Mouse (Mus musculus): ENCODE data around the gene Nmi. TPM values are rescaled to one million over a fixed set of nuclear protein-coding genes. Genes with fewer than 3 reads are reported as not detected.
A peak's percentile ranks its signal among the peaks of the same experiment; 100 is the strongest.
"Not testable (repeated sequence)": the region's sequence is repeated elsewhere in the genome, so short reads cannot be mapped to it uniquely, and the experiment has no call there.

Gene Nmi
- 10 to 100 TPM in 3 of 4 experiments, 1 to 10 TPM in 1; 8.3 to 14.7 (median 12.9) TPM for total RNA-seq (2022)

DNA sequence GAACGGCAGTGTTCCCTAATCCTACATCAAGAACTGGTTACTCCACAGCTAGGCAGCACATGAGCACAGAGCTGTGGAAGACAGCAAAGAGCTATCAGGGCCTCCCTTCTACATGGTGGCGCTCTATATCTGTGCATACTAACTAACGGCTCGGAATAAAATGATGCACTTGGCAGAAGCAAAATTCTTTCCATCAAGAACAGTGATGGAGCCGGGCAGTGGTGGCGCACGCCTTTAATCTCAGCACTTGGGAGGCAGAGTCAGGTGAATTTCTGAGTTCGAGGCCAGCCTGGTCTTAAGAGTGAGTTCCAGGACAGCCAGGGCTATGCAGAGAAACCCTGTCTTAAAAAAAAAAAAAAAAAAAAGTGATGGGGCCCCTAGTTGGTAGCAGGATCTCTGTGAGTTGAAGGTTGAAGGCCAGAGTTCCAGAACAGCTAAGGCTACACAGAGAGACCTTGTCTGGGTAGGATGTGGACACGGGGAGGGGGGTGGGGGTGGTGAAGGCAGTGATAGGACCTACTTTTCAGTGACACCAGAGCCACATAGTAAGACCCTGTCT is at the start of gene Nmi:
Nmi (minus strand) TSS at position 85 of the 559 bp plus-strand sequence.
- DNase-seq, result no peak

GRCm38 (mm10) chr2:52016361-52016760 is 43.1 kb upstream of the Nmi start:
- DNase-seq, result no peak

DNA sequence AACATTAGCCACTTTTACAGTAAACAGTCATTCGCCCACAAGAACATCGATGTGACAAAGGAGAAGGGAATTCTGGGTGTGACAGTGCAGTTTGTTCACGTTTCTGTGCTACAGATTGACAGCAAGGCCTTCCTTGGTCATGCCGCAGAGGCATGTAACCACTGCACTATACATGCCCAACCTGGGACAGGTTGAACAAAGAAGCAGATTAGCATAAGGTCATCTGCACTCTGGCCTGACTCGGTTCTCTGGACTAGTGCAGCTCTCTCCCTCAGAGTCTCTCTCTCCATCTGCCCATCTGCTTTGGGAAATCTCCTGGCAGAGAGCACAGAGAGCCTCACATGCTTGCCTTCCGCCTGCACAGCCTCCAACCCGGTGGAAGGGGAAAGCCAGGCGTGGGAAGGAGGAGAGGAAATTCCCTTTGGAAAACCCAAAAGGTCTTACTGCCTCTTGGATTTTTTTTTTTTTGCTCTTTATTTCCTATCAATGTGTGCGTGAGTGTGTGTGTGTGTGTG is 40.1 kb upstream of the Nmi start:
- no peak for DNase-seq

- not testable (repeated sequence) for DNase-seq
Observed at GRCm38 (mm10) chr2:52011820-52012219, 38.5 kb upstream of the Nmi start.

- no peak for DNase-seq
Observed at GRCm38 (mm10) chr2:52006380-52006779, 33.1 kb upstream of the Nmi start.

DNA sequence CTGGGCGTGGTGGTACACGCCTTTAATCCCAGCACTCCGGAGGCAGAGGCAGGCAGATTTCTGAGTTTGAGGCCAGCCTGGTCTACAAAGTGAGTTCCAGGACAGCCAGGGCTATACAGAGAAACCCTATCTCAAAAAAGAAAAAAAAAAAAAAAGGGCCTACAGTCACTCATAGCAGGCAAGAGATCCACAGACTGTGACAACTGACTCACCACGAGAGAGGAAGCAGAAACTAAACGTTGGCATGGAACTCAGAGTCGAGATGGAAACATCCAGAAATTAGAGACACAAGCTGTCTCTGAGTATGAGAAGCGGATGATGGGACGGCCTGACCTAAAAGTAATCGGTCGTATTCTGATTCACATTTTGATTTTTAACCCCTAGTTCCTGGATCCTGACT is 29.0 kb upstream of the Nmi start:
- DNase-seq, result not testable (repeated sequence)

DNA sequence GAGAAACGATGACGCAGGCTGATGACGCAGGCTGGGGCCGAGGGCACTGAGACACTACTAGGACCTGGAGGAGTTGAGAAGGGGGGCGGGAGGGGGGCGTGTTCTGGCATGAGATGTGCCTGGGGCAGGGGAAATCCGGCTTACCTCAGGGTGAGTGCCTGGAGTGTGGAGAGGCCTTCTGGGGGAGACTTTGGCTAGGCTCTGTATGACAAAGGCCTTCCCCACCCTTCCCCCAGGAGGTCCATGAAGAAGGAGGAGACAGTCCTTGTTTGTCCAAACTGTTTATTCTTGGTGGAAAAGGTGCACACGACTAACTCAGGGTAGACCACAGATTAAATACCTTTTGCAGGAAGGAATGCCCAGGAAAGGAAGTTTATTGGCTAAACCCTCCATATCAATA is 28.2 kb upstream of the Nmi start:
- no peak for DNase-seq

DNA sequence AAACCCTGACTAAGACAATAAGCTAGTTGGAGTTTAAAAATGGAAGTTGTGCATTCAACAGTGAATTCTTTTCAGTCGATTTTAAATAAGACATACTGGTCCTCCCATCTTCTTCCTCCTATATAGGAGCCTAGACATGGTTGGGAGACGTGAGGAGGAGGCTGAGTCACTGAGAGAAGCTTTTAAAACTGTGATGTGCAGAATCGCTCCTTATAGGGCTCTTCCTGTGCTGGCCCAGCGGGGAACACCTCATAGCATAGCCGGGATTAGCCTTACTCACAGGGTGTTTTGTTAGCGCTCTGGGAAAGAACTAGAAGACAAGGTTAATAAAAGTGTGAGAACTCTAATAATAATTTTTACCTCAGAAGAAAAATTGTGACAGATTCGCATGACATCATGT is 26.7 kb upstream of the Nmi start:
- no peak for DNase-seq

GRCm38 (mm10) chr2:51991447-51991846 is 18.2 kb upstream of the Nmi start:
- no peak for DNase-seq

- no peak for DNase-seq
Observed at GRCm38 (mm10) chr2:51989559-51989958, 16.3 kb upstream of the Nmi start.

- no peak for DNase-seq
Observed at GRCm38 (mm10) chr2:51986695-51987094, 13.4 kb upstream of the Nmi start.

- no peak for DNase-seq
Observed at GRCm38 (mm10) chr2:51986157-51986556, 12.9 kb upstream of the Nmi start.

DNA sequence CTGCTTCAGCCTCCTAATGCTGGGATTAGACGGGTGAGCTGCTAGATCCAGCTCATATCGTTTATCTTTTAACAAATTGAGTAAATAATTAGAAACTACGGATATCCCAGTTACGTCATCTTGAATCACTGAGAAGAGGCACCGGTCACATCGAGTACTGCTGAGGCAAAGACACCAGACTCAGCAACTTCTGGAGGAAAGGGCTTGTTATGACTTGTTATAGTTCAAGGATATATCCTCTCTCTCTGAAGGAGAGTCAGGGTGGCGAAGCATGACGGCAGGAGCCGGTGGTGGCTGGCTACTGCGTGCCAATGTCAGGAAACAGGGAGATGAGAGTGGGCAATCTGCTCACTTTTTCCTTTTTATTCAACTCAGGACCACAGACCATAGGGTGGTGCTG is 11.9 kb upstream of the Nmi start:
- no peak for DNase-seq

- DNase-seq, result no peak
Observed at GRCm38 (mm10) chr2:51982288-51982687, 9.0 kb upstream of the Nmi start.

DNA sequence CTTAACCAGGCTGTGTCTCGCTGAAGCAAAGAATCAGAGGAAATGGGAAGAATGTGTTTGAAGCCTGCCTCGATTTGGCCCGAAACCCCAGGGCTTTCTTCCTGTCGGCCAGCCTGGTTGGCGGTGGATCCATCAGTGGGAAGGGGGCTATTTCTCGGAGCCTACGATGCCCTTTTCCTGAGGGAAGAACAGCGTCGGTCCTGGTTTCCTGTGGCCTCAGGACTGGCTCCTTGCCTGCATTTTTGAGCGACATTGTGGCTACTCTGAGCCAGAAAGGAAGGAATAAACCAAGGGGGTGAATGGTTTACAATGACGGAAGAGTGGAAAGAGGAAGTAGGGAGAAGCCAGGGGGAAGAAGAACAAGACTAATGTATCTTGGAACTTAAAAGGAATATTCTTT is 8.3 kb upstream of the Nmi start:
- DNase-seq, result no peak

DNA sequence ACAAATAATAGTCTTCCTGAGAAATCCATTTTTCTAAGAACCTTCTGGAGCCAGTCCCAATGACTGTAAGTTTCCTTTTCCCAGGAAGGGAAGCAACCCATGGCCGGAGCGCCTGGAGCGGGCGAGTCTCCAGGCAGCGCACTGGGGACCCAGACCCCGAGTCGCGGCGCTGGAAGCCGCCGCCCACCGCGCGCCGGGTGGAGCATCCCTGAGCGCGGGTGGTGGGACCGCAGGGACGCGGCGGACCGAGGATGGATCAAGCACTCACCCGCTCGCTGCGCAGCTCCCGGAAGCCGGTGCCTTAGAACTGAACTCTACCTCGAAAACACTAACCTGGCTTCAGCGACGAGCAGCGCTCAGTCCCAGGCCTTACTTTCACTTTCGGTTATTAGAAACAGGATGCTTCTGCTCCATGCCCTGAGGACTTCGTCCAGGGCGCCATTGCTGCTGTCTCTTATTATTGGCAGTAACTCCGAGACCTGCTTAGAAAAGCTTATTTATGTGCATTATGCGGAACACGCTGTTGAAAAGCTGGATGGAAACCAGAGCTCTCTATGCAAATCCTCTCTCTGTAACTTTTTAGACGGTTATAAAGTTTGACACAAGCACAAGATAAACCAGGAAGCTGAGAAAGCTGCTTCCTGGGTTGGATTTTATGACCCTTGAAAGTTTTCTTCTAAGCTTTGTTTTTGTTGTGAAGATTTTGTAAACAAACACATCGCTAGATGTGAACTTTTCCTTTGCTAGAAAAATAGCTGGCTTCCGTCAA is 469 bp downstream of the Nmi start:
- peak; percentile 26 for DNase-seq

GRCm38 (mm10) chr2:51972142-51972541 is 1.2 kb downstream of the Nmi start:
- peak; percentile 24 for DNase-seq

DNA sequence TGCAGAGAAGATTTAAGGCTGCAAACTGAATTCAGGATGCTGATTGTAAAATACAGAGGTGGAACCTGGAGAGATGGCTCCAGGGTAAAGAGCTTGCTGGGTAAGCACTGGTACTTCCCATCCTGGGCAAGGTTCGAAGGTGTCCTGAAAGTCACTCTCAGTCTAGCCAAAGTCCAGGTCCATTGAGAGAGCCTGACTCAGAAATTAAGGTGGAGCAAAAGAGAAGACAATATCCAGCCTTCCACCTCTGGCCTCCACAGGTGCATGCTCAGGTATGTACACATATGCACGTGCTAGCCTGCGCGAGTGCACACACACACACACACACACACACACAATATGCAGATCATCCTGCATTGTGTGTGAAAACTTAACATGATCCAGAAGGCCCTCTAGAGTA is 2.4 kb downstream of the Nmi start:
- DNase-seq, result no peak

- DNase-seq, result no peak
Observed at GRCm38 (mm10) chr2:51967288-51967687, 6.0 kb downstream of the Nmi start.

GRCm38 (mm10) chr2:51953648-51954204 is 19.6 kb downstream of the Nmi start:
- DNase-seq, result no peak

DNA sequence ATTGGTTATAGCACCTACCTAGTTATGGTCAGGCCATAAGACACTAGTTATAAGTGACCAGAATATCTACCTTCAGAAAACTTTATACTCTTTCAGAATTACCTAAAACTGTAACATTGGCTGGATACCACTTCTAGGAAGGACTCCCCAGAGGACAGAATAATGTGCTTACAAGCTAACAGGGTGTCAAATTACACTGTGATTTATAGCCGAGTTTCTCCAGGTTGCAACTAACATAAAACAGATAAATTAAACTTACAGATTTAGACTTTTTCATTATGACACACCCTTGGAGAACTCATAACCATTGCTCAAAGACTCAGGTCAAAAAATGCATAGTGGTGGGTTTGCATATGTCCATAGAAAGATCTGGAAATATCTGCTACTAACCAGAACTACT is 22.4 kb downstream of the Nmi start:
- no peak for DNase-seq

GRCm38 (mm10) chr2:51948105-51948830 is 25.0 kb downstream of the Nmi start:
- no peak for DNase-seq

GRCm38 (mm10) chr2:51945812-51946211 is 27.5 kb downstream of the Nmi start:
- DNase-seq, result no peak
